Mouse (Mus musculus) intestine, embryonic 16.5 days (tissue): Measurements from ENCODE around the gene Prmt1. TPM values are rescaled to one million over a fixed set of nuclear protein-coding genes. Genes with fewer than 3 reads are reported as not detected.

Experiments used
- ATAC-seq: fragments of 200-750 bp; cut with Nextera tagmentation; 2 replicates; pipeline ENCODE4 v1.8.0; 2017; ENCODE audit warnings: moderate TSS enrichment, moderate library complexity
- H3K27ac ChIP-seq: fragments of 300-500 bp; sonication (generic); 2 replicates; pipeline ENCODE4 v1.5.1; 2014; ENCODE audit warnings: mild to moderate bottlenecking, low read length
- H3K27me3 ChIP-seq: fragments of 300-500 bp; sonication (generic); replicated peaks from 2 replicates; pipeline ENCODE4 v1.6.1; 2014; ENCODE audit warnings: low read length, control low read depth, mixed read lengths; ENCODE audit not compliant: control insufficient read depth, insufficient read depth
- H3K36me3 ChIP-seq: fragments of 300-500 bp; sonication (generic); 2 replicates; pipeline ENCODE4 v1.6.1; 2014; ENCODE audit warnings: low read length, control low read depth; ENCODE audit not compliant: control insufficient read depth, insufficient read depth
- H3K4me1 ChIP-seq: fragments of 300-500 bp; sonication (generic); 2 replicates; pipeline ENCODE4 v1.6.1; 2014; ENCODE audit warnings: low read length, control low read depth, mixed read lengths; ENCODE audit not compliant: control insufficient read depth, insufficient read depth
- H3K4me2 ChIP-seq: fragments of 300-500 bp; sonication (generic); 2 replicates; pipeline ENCODE4 v1.6.1; 2014; ENCODE audit warnings: low read depth, low read length, control low read depth
- H3K4me3 ChIP-seq: fragments of 300-500 bp; sonication (generic); 2 replicates; pipeline ENCODE4 v1.5.1; 2014; ENCODE audit warnings: mild to moderate bottlenecking, low read length
- H3K9ac ChIP-seq: fragments of 300-500 bp; sonication (generic); 2 replicates; pipeline ENCODE4 v1.6.1; 2014; ENCODE audit warnings: low read depth, low read length
- H3K9me3 ChIP-seq: fragments of 300-500 bp; sonication (generic); 2 replicates; pipeline ENCODE4 v1.6.1; 2016; ENCODE audit warnings: low read length, control low read depth; ENCODE audit not compliant: control insufficient read depth
- WGBS: fragments of 180-500 bp; shearing (Covaris S2); extraction: QIAGEN DNeasy Blood & Tissue Kit; methylation state at CpG from one replicate; pipeline ENCODE4 v1.1.7; 2014; 5-methylcytosine and 5-hydroxymethylcytosine counted together
- polyA plus RNA-seq: library from polyadenylated mRNA; unstranded; fragments of >200 nt; fragmentation: Nextera tagmentation; extraction: Ambion mirVana; gene quantifications from 2 replicates; pipeline ENCODE4 v1.2.1, GENCODE M21; 2015

Gene Prmt1
- polyA plus RNA-seq = 363 and 439 TPM in 2 replicates

GRCm38 (mm10) chr7:44986192-44986878, at the start of gene Prmt1:
Prmt1 (minus strand) TSS chr7:44986568.
- peak; percentile 97 for ATAC-seq
- no peaks in the 10 kb centered on the region for H3K9me3 ChIP-seq
- WGBS = under 1% methylated on average over 42 of the region's 42 CpGs
- peak within 1 kb of the TSS; percentile 96 for H3K27ac ChIP-seq
- peaks cover 12% of the 10 kb centered on the region for H3K36me3 ChIP-seq
- H3K9ac ChIP-seq = peak within 1 kb of the TSS; percentile 97
- H3K27me3 ChIP-seq = no peaks in the 10 kb centered on the region
- H3K4me1 ChIP-seq = peaks cover 21% of the 10 kb centered on the region
- H3K4me3 ChIP-seq = peak within 1 kb of the TSS; percentile 91
- H3K4me2 ChIP-seq = peak within 1 kb of the TSS; percentile 71

DNA sequence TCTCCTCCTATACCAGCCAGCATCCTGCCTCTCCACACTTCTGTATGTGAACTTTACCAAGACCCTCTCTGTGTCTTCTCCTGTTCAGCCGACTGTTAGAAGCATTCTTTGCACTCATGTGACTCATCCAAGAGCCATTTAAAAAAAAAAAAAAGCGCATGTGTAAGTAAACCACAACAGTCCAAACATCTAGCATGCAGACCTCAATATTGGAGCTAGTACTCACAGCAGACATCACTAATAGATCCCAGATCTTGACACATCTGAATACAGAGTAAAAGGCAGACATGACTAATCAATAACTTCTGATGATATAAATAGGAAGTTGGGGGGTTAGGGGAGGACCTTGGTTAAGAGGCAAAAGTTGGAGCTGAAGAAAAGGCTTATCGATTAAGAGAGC, 49.3 kb upstream of the Prmt1 start:
- H3K4me3 ChIP-seq = no peak overlapping the region
- no peaks in the 10 kb centered on the region for H3K27me3 ChIP-seq
- H3K36me3 ChIP-seq = peaks cover 56% of the 10 kb centered on the region
- H3K9ac ChIP-seq = no peak overlapping the region
- 85% methylated on average over 3 of the region's 3 CpGs for WGBS
- no peaks in the 10 kb centered on the region for H3K4me1 ChIP-seq
- H3K9me3 ChIP-seq = no peaks in the 10 kb centered on the region
- no peak overlapping the region for H3K27ac ChIP-seq
- ATAC-seq = no peak
- H3K4me2 ChIP-seq = no peak overlapping the region

DNA sequence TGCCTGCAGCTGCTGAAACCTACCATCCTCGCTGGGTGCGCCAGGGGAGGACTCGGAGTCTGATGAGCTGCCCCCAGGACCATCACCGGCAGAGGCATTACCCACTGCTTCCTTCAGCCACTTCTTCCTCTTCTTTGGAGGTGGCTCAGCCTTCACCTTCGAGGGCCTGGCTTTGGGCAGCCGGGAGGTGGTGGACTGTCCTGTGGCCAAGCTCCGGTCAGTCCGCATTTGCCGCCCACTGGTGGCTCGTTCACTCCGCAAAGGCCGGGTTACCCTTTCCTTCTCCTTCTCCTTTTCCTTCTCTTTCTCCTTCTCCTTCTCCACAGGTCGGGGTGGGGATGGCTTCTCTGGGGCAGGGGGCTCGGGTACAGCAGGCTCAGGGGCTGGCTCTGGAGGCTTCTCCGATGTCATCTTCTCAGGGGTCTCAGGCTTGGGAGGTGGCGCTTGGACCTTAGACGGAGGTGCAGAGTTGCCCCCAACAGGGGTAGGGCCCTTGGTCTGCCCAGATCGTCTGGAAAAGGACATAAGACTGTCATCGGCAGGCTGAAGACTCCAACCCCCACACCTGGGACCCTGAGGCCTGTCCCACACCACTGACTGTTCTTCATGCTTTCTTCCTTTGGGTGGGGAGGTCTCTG, 47.5 kb upstream of the Prmt1 start:
- H3K9me3 ChIP-seq = no peaks in the 10 kb centered on the region
- H3K4me3 ChIP-seq = no peak overlapping the region
- no peak overlapping the region for H3K4me2 ChIP-seq
- no peaks in the 10 kb centered on the region for H3K27me3 ChIP-seq
- no peaks in the 10 kb centered on the region for H3K4me1 ChIP-seq
- H3K27ac ChIP-seq = no peak overlapping the region
- H3K36me3 ChIP-seq = peaks cover 47% of the 10 kb centered on the region
- ATAC-seq = no peak
- 94% methylated on average over 19 of the region's 19 CpGs for WGBS
- H3K9ac ChIP-seq = no peak overlapping the region

- Histone ChIP-seq H3K9ac (no peak overlapping the region), H3K36me3 (peaks cover 49% of the 10 kb centered on the region), H3K27me3 (no peaks in the 10 kb centered on the region), H3K27ac (no peak overlapping the region), H3K4me1 (no peaks in the 10 kb centered on the region), H3K9me3 (no peaks in the 10 kb centered on the region), H3K4me2 (no peak overlapping the region), H3K4me3 (no peak overlapping the region)
- 96% methylated on average over 8 of the region's 8 CpGs for WGBS
- ATAC-seq = no peak
Measured at GRCm38 (mm10) chr7:45030857-45031256, 44.5 kb upstream of the Prmt1 start.

- Histone ChIP-seq H3K4me1 (no peaks in the 10 kb centered on the region), H3K9me3 (no peaks in the 10 kb centered on the region), H3K9ac (no peak overlapping the region), H3K36me3 (peaks cover 47% of the 10 kb centered on the region), H3K27me3 (no peaks in the 10 kb centered on the region), H3K4me3 (no peak overlapping the region), H3K4me2 (no peak overlapping the region), H3K27ac (no peak overlapping the region)
- 91% methylated on average over 6 of the region's 6 CpGs for WGBS
- ATAC-seq = no peak
Measured at GRCm38 (mm10) chr7:45029995-45030394, 43.6 kb upstream of the Prmt1 start.

DNA sequence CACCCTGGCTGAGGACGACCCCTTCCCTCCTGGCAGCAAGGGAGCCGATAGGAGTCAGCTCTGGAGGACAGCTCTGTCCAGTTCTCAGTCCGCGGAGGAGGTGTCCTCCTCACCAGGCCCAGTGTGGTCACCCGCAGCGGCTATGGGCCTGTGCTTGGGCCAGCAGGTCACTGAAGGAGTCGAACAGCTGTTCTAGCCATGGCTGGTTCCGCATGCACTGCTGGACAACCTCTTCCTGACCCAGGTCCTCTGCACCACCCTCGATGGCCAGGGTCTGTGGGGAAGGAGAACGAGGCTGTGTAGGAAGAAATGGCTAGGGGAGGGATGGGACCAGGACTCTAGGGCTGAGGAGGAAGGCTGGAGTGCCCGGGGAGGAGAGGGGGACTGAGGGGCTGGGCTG, 42.0 kb upstream of the Prmt1 start:
- H3K4me3 ChIP-seq = no peak overlapping the region
- H3K9me3 ChIP-seq = no peaks in the 10 kb centered on the region
- peaks cover 39% of the 10 kb centered on the region for H3K36me3 ChIP-seq
- no peak overlapping the region for H3K4me2 ChIP-seq
- ATAC-seq = no peak
- no peaks in the 10 kb centered on the region for H3K27me3 ChIP-seq
- H3K4me1 ChIP-seq = no peaks in the 10 kb centered on the region
- no peak overlapping the region for H3K9ac ChIP-seq
- no peak overlapping the region for H3K27ac ChIP-seq
- 94% methylated on average over 11 of the region's 11 CpGs for WGBS

DNA sequence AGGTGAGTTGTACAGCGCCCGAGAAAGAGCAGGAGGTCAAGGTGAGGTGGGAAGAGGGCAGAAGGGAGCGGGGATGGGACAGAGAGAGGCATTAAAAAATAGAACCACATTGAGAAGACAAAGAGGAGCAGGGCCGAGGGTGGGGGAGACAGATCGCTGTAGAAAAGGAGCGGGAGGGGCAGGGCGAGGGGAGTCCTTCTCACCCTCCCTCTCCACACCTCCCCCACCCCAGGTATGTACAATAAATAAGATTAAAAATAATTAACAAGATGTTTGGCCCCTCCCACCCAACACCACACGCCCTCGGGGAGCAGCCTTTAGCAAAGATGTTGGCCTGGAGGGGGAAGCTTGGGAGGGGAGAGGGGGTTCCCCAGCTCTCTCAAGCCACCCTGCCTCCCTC, 41.4 kb upstream of the Prmt1 start:
- ATAC-seq = no peak
- Histone ChIP-seq H3K27ac (no peak overlapping the region), H3K4me3 (no peak overlapping the region), H3K36me3 (peaks cover 36% of the 10 kb centered on the region), H3K27me3 (no peaks in the 10 kb centered on the region), H3K4me2 (no peak overlapping the region), H3K9me3 (no peaks in the 10 kb centered on the region), H3K4me1 (no peaks in the 10 kb centered on the region), H3K9ac (no peak overlapping the region)
- WGBS = 86% methylated on average over 9 of the region's 9 CpGs

DNA sequence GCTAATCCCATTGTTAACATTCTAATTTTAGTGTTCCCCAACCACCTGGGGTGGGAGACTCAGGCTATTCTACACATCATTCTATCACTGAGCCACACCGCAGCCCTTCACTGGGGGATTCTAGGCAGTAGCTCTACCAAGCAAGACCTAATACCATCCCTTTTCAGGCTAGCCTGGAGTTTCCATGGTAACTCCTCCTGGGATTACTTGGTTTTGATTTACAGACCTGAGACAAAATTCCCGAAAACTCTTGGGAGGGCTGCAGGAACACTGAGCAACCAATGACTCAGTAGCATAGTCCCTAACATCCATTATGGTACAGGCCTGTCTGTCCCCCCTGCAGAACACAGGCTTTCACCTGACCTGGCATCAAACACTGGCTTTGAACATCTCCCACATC, 39.9 kb upstream of the Prmt1 start:
- Histone ChIP-seq H3K9ac (no peak overlapping the region), H3K4me1 (no peaks in the 10 kb centered on the region), H3K4me2 (no peak overlapping the region), H3K4me3 (no peak overlapping the region), H3K36me3 (peaks cover 27% of the 10 kb centered on the region), H3K27ac (no peak overlapping the region), H3K9me3 (no peaks in the 10 kb centered on the region), H3K27me3 (no peaks in the 10 kb centered on the region)
- ATAC-seq = no peak
- WGBS = 67% methylated on average over 2 of the region's 2 CpGs

- H3K9me3 ChIP-seq = no peaks in the 10 kb centered on the region
- ATAC-seq = no peak
- H3K27ac ChIP-seq = no peak overlapping the region
- H3K9ac ChIP-seq = no peak overlapping the region
- H3K4me1 ChIP-seq = no peaks in the 10 kb centered on the region
- H3K27me3 ChIP-seq = no peaks in the 10 kb centered on the region
- H3K36me3 ChIP-seq = peaks cover 22% of the 10 kb centered on the region
- WGBS = 80% methylated on average over 8 of the region's 8 CpGs
- H3K4me3 ChIP-seq = no peak overlapping the region
- H3K4me2 ChIP-seq = no peak overlapping the region
Measured at GRCm38 (mm10) chr7:45025601-45026220, 39.3 kb upstream of the Prmt1 start.
